ENCODE assay signal across 8 mouse cellular contexts in the genomic region with DNA sequence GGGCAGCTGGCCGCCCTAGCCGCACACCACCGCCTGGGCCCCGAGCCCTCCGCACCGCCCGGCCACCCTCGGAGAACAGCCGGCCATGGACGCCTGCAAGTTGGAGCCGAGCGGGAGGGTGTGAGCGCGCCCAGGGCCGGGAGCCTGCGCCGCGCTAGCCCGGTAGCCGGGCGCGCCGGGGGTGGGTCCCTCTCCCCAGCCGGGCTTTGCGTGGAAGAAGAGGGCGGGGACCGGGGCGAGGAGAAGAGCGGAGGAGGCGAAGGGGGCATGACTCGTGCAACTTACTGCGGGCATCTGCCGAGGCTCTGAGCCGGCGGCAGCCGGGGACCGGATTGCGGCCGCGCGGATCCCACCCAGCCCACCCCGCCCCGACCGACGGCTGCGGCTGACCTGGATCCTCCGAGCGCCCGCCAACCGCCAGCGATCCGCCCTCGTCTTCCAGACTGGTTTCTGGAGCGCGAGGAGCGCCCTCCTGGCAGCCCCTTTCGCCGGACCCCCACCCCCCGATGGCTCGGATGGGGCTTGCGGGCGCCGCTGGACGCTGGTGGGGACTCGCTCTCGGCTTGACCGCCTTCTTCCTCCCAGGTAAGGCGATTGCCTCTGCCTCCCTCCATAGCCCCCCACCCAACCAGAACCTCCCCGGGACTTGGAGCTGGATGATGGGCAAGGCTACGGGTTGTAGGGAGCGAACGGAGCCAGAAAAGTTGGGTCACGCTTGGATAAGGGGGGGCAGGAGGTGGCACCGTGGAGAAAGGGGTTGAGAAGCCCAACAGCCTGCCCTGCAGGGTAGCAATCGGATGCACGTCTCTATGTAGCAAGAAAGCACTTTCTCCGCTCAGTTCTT. TPM values are rescaled to one million over a fixed set of nuclear protein-coding genes. Genes with fewer than 3 reads are reported as not detected.
DNase-seq lines count a peak whose midpoint lies in the region; ATAC-seq and TF ChIP-seq lines count a peak whose summit lies in the region.

No protein-coding gene starts in this region.

- TF ChIP-seq POLR2A in spleen, adult 2 months (IDR thresholded peaks at IDR 0.05; ENCODE audit: low read depth, low read length): no peak
- TF ChIP-seq POLR2A in embryonic fibroblast, embryonic 13.5 days (IDR thresholded peaks at IDR 0.05; ENCODE audit: low read depth, low read length): no peak

- H3K4me3 ChIP-seq in spleen, adult 2 months (ENCODE audit: extremely low read depth, insufficient read depth, insufficient read length): peak overlapping the region; percentile 75
- peak overlapping the region; percentile 64 for H3K4me3 ChIP-seq in embryonic fibroblast, embryonic 13.5 days (ENCODE audit: insufficient read depth, low read length)
- peak overlapping the region; percentile 82 for H3K4me3 ChIP-seq in lung, postnatal 0 days (ENCODE audit: low read depth, low read length)
- H3K4me3 ChIP-seq in stomach, embryonic 15.5 days (replicated peaks): peak overlapping the region; percentile 87

- peak; percentile 28 for ATAC-seq in inflammation-experienced regulatory T-cells, adult 6 months
- peak; percentile 45 for ATAC-seq in lung, postnatal 0 days
- peak; percentile 33 for ATAC-seq in stomach, embryonic 15.5 days (ENCODE audit: insufficient read depth, low FRiP score, low read depth)

- H3K27ac ChIP-seq in spleen, adult 2 months (ENCODE audit: insufficient read depth, low read length): 0 out of 2 replicates have a peak overlapping the region, but pooled peaks have one; percentile 48
- H3K27ac ChIP-seq in embryonic fibroblast, embryonic 13.5 days (ENCODE audit: insufficient read depth, low read length): peak overlapping the region; percentile 74
- peak overlapping the region; percentile 92 for H3K27ac ChIP-seq in lung, postnatal 0 days (ENCODE audit: low read length)
- peak overlapping the region; percentile 97 for H3K27ac ChIP-seq in stomach, embryonic 15.5 days

- H3K4me2 ChIP-seq in lung, postnatal 0 days (replicated peaks; ENCODE audit: low read depth, low read length): peak overlapping the region; percentile 98
- H3K4me2 ChIP-seq in stomach, embryonic 15.5 days: peak overlapping the region; percentile 90

- H3K4me1 ChIP-seq in spleen, adult 2 months (ENCODE audit: control insufficient read depth, insufficient read depth, insufficient read length): peaks cover 7% of the 10 kb centered on the region; the same call in 1 of the 2 replicates
- no peaks in the 10 kb centered on the region for H3K4me1 ChIP-seq in embryonic fibroblast, embryonic 13.5 days (ENCODE audit: control insufficient read depth, insufficient read depth, low read length)
- H3K4me1 ChIP-seq in lung, postnatal 0 days (ENCODE audit: insufficient read depth, low read depth, low read length): peaks cover 8% of the 10 kb centered on the region; the same call in 1 of the 2 replicates
- H3K4me1 ChIP-seq in stomach, embryonic 15.5 days: peaks cover 22% of the 10 kb centered on the region

- no peaks in the 10 kb centered on the region for H3K9me3 ChIP-seq in lung, postnatal 0 days (ENCODE audit: low read length)
- H3K9me3 ChIP-seq in stomach, embryonic 15.5 days: no peaks in the 10 kb centered on the region

- peaks cover 24% of the 10 kb centered on the region for H3K27me3 ChIP-seq in spleen, adult 2 months (ENCODE audit: control insufficient read depth, insufficient read depth, low read length)
- H3K27me3 ChIP-seq in lung, postnatal 0 days (replicated peaks; ENCODE audit: insufficient read depth, low read length): no peaks in the 10 kb centered on the region
- H3K27me3 ChIP-seq in stomach, embryonic 15.5 days (replicated peaks): no peaks in the 10 kb centered on the region

- WGBS in spleen, adult 2 months: 2% methylated on average over 75 of the region's 77 CpGs
- under 1% methylated on average over 55 of the region's 77 CpGs for WGBS in lung, postnatal 0 days
- under 1% methylated on average over 53 of the region's 77 CpGs for WGBS in stomach, embryonic 15.5 days

- no peaks in the 10 kb centered on the region for H3K36me3 ChIP-seq in spleen, adult 2 months (ENCODE audit: control insufficient read depth, insufficient read depth, low read length)
- no peaks in the 10 kb centered on the region for H3K36me3 ChIP-seq in lung, postnatal 0 days (ENCODE audit: insufficient read depth, low read length)
- H3K36me3 ChIP-seq in stomach, embryonic 15.5 days: no peaks in the 10 kb centered on the region

- no peak for TF ChIP-seq EP300 in lung, postnatal 0 days (IDR thresholded peaks at IDR 0.05)

- TF ChIP-seq CTCF in spleen, adult 2 months (IDR thresholded peaks at IDR 0.05; ENCODE audit: extremely low read depth, insufficient read depth, insufficient read length, insufficient replicate concordance): no peak
- TF ChIP-seq CTCF in embryonic fibroblast, embryonic 13.5 days (IDR thresholded peaks at IDR 0.05; ENCODE audit: borderline replicate concordance, insufficient read depth, low read length): no peak
- TF ChIP-seq CTCF in lung, postnatal 0 days (IDR thresholded peaks at IDR 0.05): no peak

- peak overlapping the region; percentile 56 for H3K9ac ChIP-seq in lung, postnatal 0 days (replicated peaks; ENCODE audit: low read depth)
- H3K9ac ChIP-seq in stomach, embryonic 15.5 days: peak overlapping the region; percentile 86

- DNase-seq in spleen, adult 2 months (ENCODE audit: low read depth in 1 of 2, low spot score in 2 of 2): peak in 1 of 2 experiments; percentile 14
- no peak for DNase-seq in spleen, postnatal 14 days (ENCODE audit: low spot score in 2 of 2)
- peak; percentile 44 for DNase-seq in adrenal gland, postnatal 10 days
- DNase-seq in lung, postnatal 0 days (ENCODE audit: low spot score): peak; percentile 65
- DNase-seq in urinary bladder, postnatal 36 days (ENCODE audit: low spot score in 2 of 2): no peak

RNA-seq across cellular contexts. Expression of a gene that starts 0.6 kb away (rescaled TPM):
- polyA plus RNA-seq in spleen, adult 2 months (2012; rRNA removed): 5.1 and 5.6 TPM in 2 replicates
- total RNA-seq in adrenal gland, postnatal 10 days (2021): 10 to 100 TPM; 18.2 to 21.7 TPM
- polyA plus RNA-seq in embryonic fibroblast, embryonic 13.5 days (2011; ENCODE audit: insufficient read length, low read depth, missing spikeins): 13.2 and 25.8 TPM in 2 replicates
- polyA plus RNA-seq in inflammation-experienced regulatory T-cells, adult 6 months (2017; shearing (Covaris generic)): 1 to 10 TPM in 1 of 3 experiments, under 1 TPM in 2; 0.36 to 2.6 (median 0.57) TPM
- 8.2 and 10.2 TPM in 2 replicates for polyA plus RNA-seq in lung, postnatal 0 days (2015; fragmentation: Nextera tagmentation; extraction: Ambion mirVana)
- polyA plus RNA-seq in stomach, embryonic 15.5 days (2015; fragmentation: Nextera tagmentation; extraction: Ambion mirVana): 7.0 and 9.3 TPM in 2 replicates

Comparison
In these comparisons a context has a peak if more than half of its experiments do, and no peak if none do; other contexts are left out.
1. DNase-seq: peak in adrenal gland, postnatal 10 days (single experiment) and lung, postnatal 0 days (single experiment); none in spleen, postnatal 14 days (0 of 2) and urinary bladder, postnatal 36 days (0 of 2).
2. Peak in every context shown above with its lines, with median percentiles within 50 percentile points of each other: H3K27ac ChIP-seq, H3K4me3 ChIP-seq and ATAC-seq.